Mouse (Mus musculus) heart, embryonic 11.5 days (tissue): Measurements from ENCODE around the gene Smg7. TPM values are rescaled to one million over a fixed set of nuclear protein-coding genes. Genes with fewer than 3 reads are reported as not detected.

Source experiments
- ATAC-seq: fragments of 200-750 bp; cut with Nextera tagmentation; replicated peaks from 2 replicates; pipeline ENCODE4 v1.8.0; 2017; ENCODE audit warnings: moderate library complexity; ENCODE audit not compliant: insufficient number of reproducible peaks, low FRiP score, low TSS enrichment
- H3K27ac ChIP-seq: fragments of 300-500 bp; sonication (generic); 2 replicates; pipeline ENCODE4 v1.5.1; 2014; ENCODE audit warnings: mild to moderate bottlenecking, low read depth, low read length
- H3K27me3 ChIP-seq: fragments of 300-500 bp; sonication (generic); 2 replicates; pipeline ENCODE4 v1.6.1; 2014; ENCODE audit warnings: mild to moderate bottlenecking, low read length, mixed read lengths; ENCODE audit not compliant: control insufficient read depth, insufficient read depth
- H3K36me3 ChIP-seq: fragments of 300-500 bp; sonication (generic); 2 replicates; pipeline ENCODE4 v1.6.1; 2014; ENCODE audit warnings: mild to moderate bottlenecking, low read length, moderate library complexity, mixed read lengths; ENCODE audit not compliant: control insufficient read depth, insufficient read depth
- H3K4me1 ChIP-seq: fragments of 300-500 bp; sonication (generic); 2 replicates; pipeline ENCODE4 v1.6.1; 2014; ENCODE audit warnings: low read length; ENCODE audit not compliant: control insufficient read depth, insufficient read depth
- H3K4me2 ChIP-seq: fragments of 300-500 bp; sonication (generic); 2 replicates; pipeline ENCODE4 v1.6.1; 2014; ENCODE audit warnings: mild to moderate bottlenecking, moderate library complexity
- H3K4me3 ChIP-seq: fragments of 300-500 bp; sonication (generic); 2 replicates; pipeline ENCODE4 v1.5.1; 2014; ENCODE audit warnings: low read depth, low read length
- H3K9ac ChIP-seq: fragments of 300-500 bp; sonication (generic); 2 replicates; pipeline ENCODE4 v1.6.1; 2014; ENCODE audit warnings: mild to moderate bottlenecking, low read depth, low read length, moderate library complexity
- H3K9me3 ChIP-seq: fragments of 300-500 bp; sonication (generic); replicated peaks from 2 replicates; pipeline ENCODE4 v1.6.1; 2016; ENCODE audit warnings: low read length; ENCODE audit not compliant: control insufficient read depth
- WGBS: fragments of 180-500 bp; shearing (Covaris S2); extraction: QIAGEN DNeasy Blood & Tissue Kit; methylation state at CpG from one replicate; pipeline ENCODE4 v1.1.7; 2014; ENCODE audit not compliant: insufficient replicate concordance; 5-methylcytosine and 5-hydroxymethylcytosine counted together
- polyA plus RNA-seq: library from polyadenylated mRNA; unstranded; fragments of >200 nt; fragmentation: Nextera tagmentation; extraction: Ambion mirVana; gene quantifications from 2 replicates; pipeline ENCODE4 v1.2.1, GENCODE M21; 2014

The Smg7 gene
- polyA plus RNA-seq, 1 experiment from 2014 or later, result 31.6 TPM

GRCm38 (mm10) chr1:152869901-152870300 is 32.5 kb downstream of the Smg7 start:
- no peak overlapping the region for H3K27ac ChIP-seq
- H3K27me3 ChIP-seq, result no peaks in the 10 kb centered on the region
- ATAC-seq, result no peak
- WGBS, result 65% methylated on average over 6 of the region's 6 CpGs
- 0 out of 2 replicates have a peak, but pooled peaks cover 2% of the 10 kb centered on the region for H3K4me1 ChIP-seq
- no peaks in the 10 kb centered on the region for H3K9me3 ChIP-seq
- peaks cover 6% of the 10 kb centered on the region; the same call in 1 of the 2 replicates for H3K36me3 ChIP-seq
- H3K4me2 ChIP-seq, result no peak overlapping the region
- H3K9ac ChIP-seq, result no peak overlapping the region
- no peak overlapping the region for H3K4me3 ChIP-seq

GRCm38 (mm10) chr1:152846856-152847255 is 55.6 kb downstream of the Smg7 start:
- 98% methylated on average over 2 of the region's 2 CpGs for WGBS
- H3K4me3 ChIP-seq, result no peak overlapping the region
- H3K27me3 ChIP-seq, result no peaks in the 10 kb centered on the region
- H3K36me3 ChIP-seq, result peaks cover 34% of the 10 kb centered on the region
- no peaks in the 10 kb centered on the region for H3K9me3 ChIP-seq
- no peak overlapping the region for H3K9ac ChIP-seq
- H3K4me1 ChIP-seq, result no peaks in the 10 kb centered on the region
- no peak overlapping the region for H3K4me2 ChIP-seq
- H3K27ac ChIP-seq, result no peak overlapping the region
- ATAC-seq, result no peak

- no peak for ATAC-seq
- Histone ChIP-seq H3K27me3 (no peaks in the 10 kb centered on the region), H3K4me3 (no peak overlapping the region), H3K9me3 (no peaks in the 10 kb centered on the region), H3K4me2 (no peak overlapping the region), H3K27ac (no peak overlapping the region), H3K4me1 (no peaks in the 10 kb centered on the region), H3K9ac (no peak overlapping the region), H3K36me3 (peaks cover 38% of the 10 kb centered on the region)
- 86% methylated on average over 3 of the region's 3 CpGs for WGBS
These were observed 57.2 kb downstream of the Smg7 start for GRCm38 (mm10) chr1:152845211-152845730.

GRCm38 (mm10) chr1:152844634-152845033 is 57.8 kb downstream of the Smg7 start:
- 81% methylated on average over 1 of the region's 1 CpGs for WGBS
- no peak overlapping the region for H3K4me3 ChIP-seq

GRCm38 (mm10) chr1:152841057-152841456 is 61.4 kb downstream of the Smg7 start:
- Histone ChIP-seq H3K4me3 (no peak overlapping the region), H3K27me3 (no peaks in the 10 kb centered on the region), H3K27ac (no peak overlapping the region), H3K9ac (no peak overlapping the region), H3K4me2 (no peak overlapping the region), H3K36me3 (peaks cover 43% of the 10 kb centered on the region), H3K4me1 (no peaks in the 10 kb centered on the region), H3K9me3 (no peaks in the 10 kb centered on the region)
- 90% methylated on average over 2 of the region's 2 CpGs for WGBS
- no peak for ATAC-seq

More at GRCm38 (mm10) chr1:152844634-152845033, 57.8 kb downstream of the Smg7 start:
- Histone ChIP-seq H3K27ac (no peak overlapping the region), H3K36me3 (peaks cover 44% of the 10 kb centered on the region), H3K4me2 (no peak overlapping the region), H3K9ac (no peak overlapping the region), H3K27me3 (no peaks in the 10 kb centered on the region), H3K4me1 (no peaks in the 10 kb centered on the region), H3K9me3 (no peaks in the 10 kb centered on the region)
- no peak for ATAC-seq

- ATAC-seq, result no peak
- H3K9ac ChIP-seq, result no peak overlapping the region
- WGBS, result 88% methylated on average over 3 of the region's 3 CpGs
- H3K27me3 ChIP-seq, result no peaks in the 10 kb centered on the region
- H3K4me3 ChIP-seq, result no peak overlapping the region
- peaks cover 42% of the 10 kb centered on the region for H3K36me3 ChIP-seq
- H3K9me3 ChIP-seq, result no peaks in the 10 kb centered on the region
- H3K4me2 ChIP-seq, result no peak overlapping the region
- H3K4me1 ChIP-seq, result no peaks in the 10 kb centered on the region
- no peak overlapping the region for H3K27ac ChIP-seq
These were observed 62.1 kb downstream of the Smg7 start for GRCm38 (mm10) chr1:152840343-152840742.

- Histone ChIP-seq H3K4me2 (no peak overlapping the region), H3K27me3 (no peaks in the 10 kb centered on the region), H3K36me3 (peaks cover 32% of the 10 kb centered on the region), H3K9me3 (no peaks in the 10 kb centered on the region), H3K4me3 (no peak overlapping the region), H3K4me1 (no peaks in the 10 kb centered on the region), H3K27ac (no peak overlapping the region), H3K9ac (no peak overlapping the region)
- no peak for ATAC-seq
- WGBS, result 86% methylated on average over 12 of the region's 12 CpGs
These were observed 63.6 kb downstream of the Smg7 start for GRCm38 (mm10) chr1:152838841-152839240.

GRCm38 (mm10) chr1:152838026-152838702 is 64.3 kb downstream of the Smg7 start:
- H3K4me1 ChIP-seq, result no peaks in the 10 kb centered on the region
- H3K9ac ChIP-seq, result no peak overlapping the region
- no peaks in the 10 kb centered on the region for H3K9me3 ChIP-seq
- H3K4me3 ChIP-seq, result no peak overlapping the region
- H3K27me3 ChIP-seq, result no peaks in the 10 kb centered on the region
- no peak overlapping the region for H3K27ac ChIP-seq
- no peak for ATAC-seq
- 84% methylated on average over 10 of the region's 11 CpGs for WGBS
- no peak overlapping the region for H3K4me2 ChIP-seq
- peaks cover 26% of the 10 kb centered on the region for H3K36me3 ChIP-seq

GRCm38 (mm10) chr1:152835061-152835460 is 67.4 kb downstream of the Smg7 start:
- Histone ChIP-seq H3K4me2 (no peak overlapping the region), H3K9ac (no peak overlapping the region), H3K36me3 (peaks cover 18% of the 10 kb centered on the region), H3K27ac (no peak overlapping the region), H3K9me3 (no peaks in the 10 kb centered on the region), H3K27me3 (no peaks in the 10 kb centered on the region), H3K4me3 (no peak overlapping the region), H3K4me1 (no peaks in the 10 kb centered on the region)
- no peak for ATAC-seq
- WGBS, result 96% methylated on average over 3 of the region's 3 CpGs
